Comparison of ENCODE assay signal across 25 mouse cellular contexts in the genomic region with DNA sequence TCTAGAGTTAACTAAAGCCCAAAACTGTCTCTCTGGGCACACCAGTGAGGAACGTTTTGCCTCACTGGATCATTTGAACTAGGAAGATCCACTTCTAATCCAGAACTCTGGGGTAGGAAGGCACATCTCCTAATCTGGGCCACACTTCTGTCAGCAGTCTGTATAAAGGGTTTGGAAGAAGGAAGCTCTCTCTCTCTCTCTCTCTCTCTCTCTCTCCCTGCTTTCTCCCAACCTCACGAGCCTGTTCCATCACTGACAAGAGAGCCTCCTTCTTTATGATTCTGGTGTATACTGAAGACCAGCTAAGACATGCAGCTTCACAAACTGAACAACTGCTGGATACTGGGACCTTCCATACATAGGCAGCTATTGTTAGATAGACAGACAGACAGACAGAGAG. TPM values are rescaled to one million over a fixed set of nuclear protein-coding genes. Genes with fewer than 3 reads are reported as not detected.
DNase-seq lines count a peak whose midpoint lies in the region; ATAC-seq and TF ChIP-seq lines count a peak whose summit lies in the region.
"Had no signal": no experiment of that assay in that cellular context is flagged by ENCODE, and none has a peak within 500 bp of the region (broad histone marks: within the 10 kb centered on the region; RNA-seq: fewer than 3 reads in every experiment).

No protein-coding gene starts in this region.

- peaks cover 68% of the 10 kb centered on the region for H3K4me1 ChIP-seq in hindbrain, embryonic 10.5 days (replicated peaks)
- peaks cover 12% of the 10 kb centered on the region for H3K4me1 ChIP-seq in hindbrain, embryonic 11.5 days (replicated peaks; ENCODE audit: control insufficient read depth, insufficient read depth, low read length)
- H3K4me1 ChIP-seq in liver, embryonic 11.5 days (replicated peaks; ENCODE audit: control insufficient read depth, insufficient read depth, low read length) = peaks cover 24% of the 10 kb centered on the region
- H3K4me1 ChIP-seq in MEL (ENCODE audit: control insufficient read depth in 1 of 2, insufficient read depth in 2 of 2, low read length in 2 of 2) = peaks cover 4 to 16% of the 10 kb centered on the region in 2 experiments; a peak in 3 of 4 replicates
- H3K4me1 ChIP-seq in liver, embryonic 13.5 days (replicated peaks) = peaks cover 55% of the 10 kb centered on the region

- H3K27ac ChIP-seq in hindbrain, embryonic 10.5 days = 0 out of 2 replicates have a peak overlapping the region, but pooled peaks have one; percentile 4
- no peak overlapping the region for H3K27ac ChIP-seq in hindbrain, embryonic 11.5 days (ENCODE audit: low read depth, low read length)
- peak overlapping the region; percentile 89 for H3K27ac ChIP-seq in liver, embryonic 11.5 days (ENCODE audit: low read depth, low read length)
- H3K27ac ChIP-seq in MEL (ENCODE audit: control insufficient read depth, low read depth, low read length) = peak overlapping the region; percentile 91
- peak overlapping the region; percentile 82 for H3K27ac ChIP-seq in liver, embryonic 13.5 days
- H3K27ac ChIP-seq: embryonic facial prominence, embryonic 15.5 days; intestine, embryonic 15.5 days; limb, embryonic 13.5 days; macrophage; midbrain, embryonic 13.5 days; neural tube, embryonic 15.5 days had no signal

- no peak overlapping the region for H3K4me2 ChIP-seq in hindbrain, embryonic 11.5 days (replicated peaks; ENCODE audit: low read depth, low read length)
- H3K4me2 ChIP-seq in liver, embryonic 11.5 days = no peak overlapping the region
- H3K4me2 ChIP-seq in liver, embryonic 13.5 days = no peak overlapping the region
- H3K4me2 ChIP-seq: embryonic facial prominence, embryonic 15.5 days; heart, embryonic 11.5 days; intestine, embryonic 15.5 days; limb, embryonic 13.5 days; midbrain, embryonic 13.5 days; neural tube, embryonic 15.5 days had no signal

- no peak for TF ChIP-seq RAD21 in MEL (IDR thresholded peaks at IDR 0.05; ENCODE audit: low read depth, low read length)

- peaks cover 7% of the 10 kb centered on the region; the same call in 1 of the 2 replicates for H3K27me3 ChIP-seq in hindbrain, embryonic 10.5 days (ENCODE audit: insufficient read depth, poor library complexity, severe bottlenecking)
- H3K27me3 ChIP-seq in hindbrain, embryonic 11.5 days (ENCODE audit: control insufficient read depth, insufficient read depth, low read length) = no peaks in the 10 kb centered on the region; the same call in 1 of the 2 replicates
- H3K27me3 ChIP-seq in liver, embryonic 11.5 days (replicated peaks; ENCODE audit: control insufficient read depth, insufficient read depth, low read length) = peaks cover 14% of the 10 kb centered on the region
- H3K27me3 ChIP-seq in MEL (ENCODE audit: control insufficient read depth in 1 of 2, insufficient read depth in 2 of 2, low read length in 2 of 2) = no peaks in the 10 kb centered on the region
- H3K27me3 ChIP-seq in liver, embryonic 13.5 days = peaks cover 17% of the 10 kb centered on the region
- H3K27me3 ChIP-seq: intestine, embryonic 15.5 days; midbrain, embryonic 13.5 days; neural tube, embryonic 15.5 days had no signal

- no peaks in the 10 kb centered on the region for H3K79me2 ChIP-seq in MEL (ENCODE audit: control insufficient read depth, insufficient read depth, low read length, poor library complexity)

- WGBS in hindbrain, embryonic 10.5 days = 84% methylated on average over 2 of the region's 2 CpGs
- WGBS in hindbrain, embryonic 11.5 days = 83% methylated on average over 2 of the region's 2 CpGs
- 54% methylated on average over 2 of the region's 2 CpGs for WGBS in liver, embryonic 11.5 days
- WGBS in liver, embryonic 13.5 days (ENCODE audit: insufficient replicate concordance) = 41% methylated on average over 2 of the region's 2 CpGs

- no peak overlapping the region for H3K4me3 ChIP-seq in hindbrain, embryonic 10.5 days
- no peak overlapping the region for H3K4me3 ChIP-seq in hindbrain, embryonic 11.5 days (ENCODE audit: low read depth, low read length)
- no peak overlapping the region for H3K4me3 ChIP-seq in liver, embryonic 11.5 days (ENCODE audit: low read depth, low read length)
- no peak overlapping the region for H3K4me3 ChIP-seq in MEL (ENCODE audit: control insufficient read depth in 1 of 2, insufficient read depth in 1 of 2, low read depth in 2 of 2, low read length in 2 of 2)
- H3K4me3 ChIP-seq in liver, embryonic 13.5 days (replicated peaks) = no peak overlapping the region
- H3K4me3 ChIP-seq: embryonic facial prominence, embryonic 15.5 days; intestine, embryonic 15.5 days; limb, embryonic 13.5 days; midbrain, embryonic 13.5 days; neural tube, embryonic 15.5 days had no signal

- DNase-seq in hindbrain, embryonic 10.5 days (ENCODE audit: low spot score) = no peak
- no peak for DNase-seq in hindbrain, embryonic 11.5 days (ENCODE audit: low spot score)
- DNase-seq in liver, embryonic 11.5 days (ENCODE audit: low spot score) = no peak
- no peak for DNase-seq in liver
- DNase-seq in MEL (ENCODE audit: low read depth, low spot score) = no peak
- DNase-seq in liver, embryonic 13.5 days = no peak
- DNase-seq: cerebellum, adult 18-20 months; cerebellum, postnatal 10 days; gastrocnemius, postnatal 25 days; lung, adult 2 months; retina, postnatal 1 day; right cerebral cortex, postnatal 14 days had no signal

- no peak for ATAC-seq in hindbrain, embryonic 11.5 days (ENCODE audit: low FRiP score)
- no peak for ATAC-seq in liver, embryonic 11.5 days (replicated peaks; ENCODE audit: low FRiP score)
- ATAC-seq in liver, embryonic 13.5 days (ENCODE audit: low read depth) = no peak
- ATAC-seq in CD4-positive, CD25-positive, alpha-beta regulatory T cell, adult 4 months = no peak
- ATAC-seq in erythroid progenitor cell, adult 5-6 weeks (replicated peaks; ENCODE audit: low FRiP score, poor library complexity, severe bottlenecking) = no peak
- ATAC-seq: forebrain, embryonic 14.5 days; hindbrain, embryonic 16.5 days; intestine, embryonic 15.5 days; midbrain, embryonic 13.5 days had no signal

- no peak for TF ChIP-seq POLR2A in MEL (IDR thresholded peaks at IDR 0.05; ENCODE audit: control insufficient read depth in 1 of 2, insufficient read depth in 1 of 2, low read depth in 1 of 2, low read length in 2 of 2, poor library complexity in 1 of 2)

- TF ChIP-seq EP300 in MEL (IDR thresholded peaks at IDR 0.05; ENCODE audit: low read depth in 1 of 2, low read length in 2 of 2) = no peak

- H3K36me3 ChIP-seq in hindbrain, embryonic 10.5 days = no peaks in the 10 kb centered on the region
- H3K36me3 ChIP-seq in hindbrain, embryonic 11.5 days (ENCODE audit: control insufficient read depth, insufficient read depth, low read length) = no peaks in the 10 kb centered on the region
- H3K36me3 ChIP-seq in liver, embryonic 11.5 days (ENCODE audit: control insufficient read depth, insufficient read depth, low read length) = no peaks in the 10 kb centered on the region
- H3K36me3 ChIP-seq in MEL (ENCODE audit: control insufficient read depth in 1 of 2, insufficient read depth in 2 of 2, low read length in 2 of 2) = peaks cover 0 to 4% of the 10 kb centered on the region in 2 experiments; a peak in 2 of 4 replicates
- no peaks in the 10 kb centered on the region for H3K36me3 ChIP-seq in liver, embryonic 13.5 days
- H3K36me3 ChIP-seq: embryonic facial prominence, embryonic 15.5 days; intestine, embryonic 15.5 days; limb, embryonic 13.5 days; midbrain, embryonic 13.5 days; neural tube, embryonic 15.5 days had no signal

- no peaks in the 10 kb centered on the region for H3K9me3 ChIP-seq in hindbrain, embryonic 10.5 days
- H3K9me3 ChIP-seq in hindbrain, embryonic 11.5 days (ENCODE audit: control insufficient read depth, low read length) = no peaks in the 10 kb centered on the region
- peaks cover 3% of the 10 kb centered on the region; the same call in 1 of the 2 replicates for H3K9me3 ChIP-seq in liver, embryonic 11.5 days (ENCODE audit: control insufficient read depth, low read length)
- H3K9me3 ChIP-seq in MEL (replicated peaks; ENCODE audit: insufficient read depth, low read length) = no peaks in the 10 kb centered on the region
- peaks cover 8% of the 10 kb centered on the region for H3K9me3 ChIP-seq in liver, embryonic 13.5 days (replicated peaks)
- H3K9me3 ChIP-seq: embryonic facial prominence, embryonic 15.5 days; intestine, embryonic 15.5 days; limb, embryonic 13.5 days; midbrain, embryonic 13.5 days; neural tube, embryonic 15.5 days had no signal

- no peak for TF ChIP-seq CTCF in MEL (IDR thresholded peaks at IDR 0.05 in 2 of 3, conservative IDR thresholded peaks at IDR 0.05 in 1 of 3; ENCODE audit: control insufficient read depth in 1 of 3, insufficient read depth in 1 of 3, low read depth in 2 of 3, low read length in 3 of 3, poor library complexity in 1 of 3, severe bottlenecking in 1 of 3)

- no peak overlapping the region for H3K9ac ChIP-seq in hindbrain, embryonic 11.5 days (ENCODE audit: low read depth, low read length)
- H3K9ac ChIP-seq in liver, embryonic 11.5 days (ENCODE audit: low read depth, low read length) = no peak overlapping the region
- no peak overlapping the region for H3K9ac ChIP-seq in MEL (ENCODE audit: control insufficient read depth, low read depth, low read length, poor library complexity, severe bottlenecking)
- peak overlapping the region; percentile 2; the same call in 1 of the 2 replicates for H3K9ac ChIP-seq in liver, embryonic 13.5 days
- H3K9ac ChIP-seq: embryonic facial prominence, embryonic 15.5 days; intestine, embryonic 15.5 days; limb, embryonic 13.5 days; midbrain, embryonic 13.5 days; neural tube, embryonic 15.5 days had no signal

RNA-seq across cellular contexts. Expression of a gene that starts 10.5 kb away (rescaled TPM):
- 0.35 and 1.4 TPM in 2 replicates for polyA plus RNA-seq in hindbrain, embryonic 10.5 days (2016; fragmentation: Nextera tagmentation; extraction: Ambion mirVana)
- 1.4 and 1.9 TPM in 2 replicates for polyA plus RNA-seq in hindbrain, embryonic 11.5 days (2014; fragmentation: Nextera tagmentation; extraction: Ambion mirVana)
- 0.84 and 1.3 TPM in 2 replicates for polyA plus RNA-seq in liver, embryonic 11.5 days (2014; fragmentation: Nextera tagmentation; extraction: Ambion mirVana)
- 0.29 and 0.39 TPM in 2 replicates for total RNA-seq in MEL (2012; rRNA removed)
- under 1 TPM in 1 of 2 experiments, not detected in 1; 0.77 TPM for polyA plus RNA-seq in MEL (2012; ENCODE audit: insufficient read depth in 1 of 2, insufficient read length in 2 of 2, low read depth in 1 of 2, low replicate concordance in 2 of 2, missing spikeins in 1 of 2)
- 0.33 and 0.60 TPM in 2 replicates for polyA plus RNA-seq in liver, embryonic 13.5 days (2015; fragmentation: Nextera tagmentation; extraction: Ambion mirVana)
- 1 to 10 TPM in 1 of 2 experiments, not detected in 1; 1.3 TPM for polyA plus RNA-seq in CD4-positive, CD25-positive, alpha-beta regulatory T cell, adult 4 months (2017; shearing (Covaris generic))
- total RNA-seq in erythroid progenitor cell, adult 5-6 weeks (2015; ENCODE audit: low replicate concordance) = not detected in 2 replicates
- total RNA-seq in erythroid progenitor cell, adult 5-6 weeks (2017; ENCODE audit: low replicate concordance) = not detected in 2 replicates
- total RNA-seq: common myeloid progenitor, adult 5-6 weeks had no signal

RNA-seq across cellular contexts. Expression of a gene that starts 13.8 kb away (rescaled TPM):
- 0.19 and 0.42 TPM in 2 replicates for polyA plus RNA-seq in hindbrain, embryonic 10.5 days (2016; fragmentation: Nextera tagmentation; extraction: Ambion mirVana)
- polyA plus RNA-seq in hindbrain, embryonic 11.5 days (2014; fragmentation: Nextera tagmentation; extraction: Ambion mirVana) = 0.59 and 0.88 TPM in 2 replicates
- polyA plus RNA-seq in liver, embryonic 11.5 days (2014; fragmentation: Nextera tagmentation; extraction: Ambion mirVana) = 0.31 and 0.45 TPM in 2 replicates
- total RNA-seq in MEL (2012; rRNA removed) = 0.27 TPM in 1 of 2 replicates, not detected in the other
- under 1 TPM in 1 of 2 experiments, not detected in 1; 0.24 TPM for polyA plus RNA-seq in MEL (2012; ENCODE audit: insufficient read depth in 1 of 2, insufficient read length in 2 of 2, low read depth in 1 of 2, low replicate concordance in 2 of 2, missing spikeins in 1 of 2)
- polyA plus RNA-seq in liver, embryonic 13.5 days (2015; fragmentation: Nextera tagmentation; extraction: Ambion mirVana) = 0.23 and 0.30 TPM in 2 replicates
- not detected for polyA plus RNA-seq in CD4-positive, CD25-positive, alpha-beta regulatory T cell, adult 4 months (2017; shearing (Covaris generic))
- not detected in 2 replicates for total RNA-seq in erythroid progenitor cell, adult 5-6 weeks (2015; ENCODE audit: low replicate concordance)
- total RNA-seq in erythroid progenitor cell, adult 5-6 weeks (2017; ENCODE audit: low replicate concordance) = not detected in 2 replicates
- total RNA-seq: common myeloid progenitor, adult 5-6 weeks had no signal
- polyA plus RNA-seq: heart, embryonic 11.5 days; macrophage; urinary bladder, adult 2 months had no signal

RNA-seq across cellular contexts. Expression of a gene that starts 34.6 kb away (rescaled TPM):
- polyA plus RNA-seq in hindbrain, embryonic 10.5 days (2016; fragmentation: Nextera tagmentation; extraction: Ambion mirVana) = 37.2 and 40.9 TPM in 2 replicates
- 27.0 and 32.3 TPM in 2 replicates for polyA plus RNA-seq in hindbrain, embryonic 11.5 days (2014; fragmentation: Nextera tagmentation; extraction: Ambion mirVana)
- 66.0 and 66.7 TPM in 2 replicates for polyA plus RNA-seq in liver, embryonic 11.5 days (2014; fragmentation: Nextera tagmentation; extraction: Ambion mirVana)
- 63.1 and 86.1 TPM in 2 replicates for total RNA-seq in MEL (2012; rRNA removed)
- polyA plus RNA-seq in MEL (2012; ENCODE audit: insufficient read depth in 1 of 2, insufficient read length in 2 of 2, low read depth in 1 of 2, low replicate concordance in 2 of 2, missing spikeins in 1 of 2) = 10 to 100 TPM in 1 of 2 experiments, not detected in 1; 57.8 TPM
- polyA plus RNA-seq in liver, embryonic 13.5 days (2015; fragmentation: Nextera tagmentation; extraction: Ambion mirVana) = 35.4 and 36.0 TPM in 2 replicates
- 10 to 100 TPM; 58.0 to 61.9 TPM for polyA plus RNA-seq in CD4-positive, CD25-positive, alpha-beta regulatory T cell, adult 4 months (2017; shearing (Covaris generic))
- total RNA-seq in erythroid progenitor cell, adult 5-6 weeks (2015; ENCODE audit: low replicate concordance) = 3.4 and 6.5 TPM in 2 replicates
- total RNA-seq in erythroid progenitor cell, adult 5-6 weeks (2017; ENCODE audit: low replicate concordance) = 5.8 and 19.2 TPM in 2 replicates
